Mouse (Mus musculus): ENCODE measurements at regions not wholly inside any gene's neighbourhood (a gene's known extent, or its start where the extent isn't known, plus 50 kb on each side); places are given as distances from the start of the nearest gene placed in this dataset.

DNA sequence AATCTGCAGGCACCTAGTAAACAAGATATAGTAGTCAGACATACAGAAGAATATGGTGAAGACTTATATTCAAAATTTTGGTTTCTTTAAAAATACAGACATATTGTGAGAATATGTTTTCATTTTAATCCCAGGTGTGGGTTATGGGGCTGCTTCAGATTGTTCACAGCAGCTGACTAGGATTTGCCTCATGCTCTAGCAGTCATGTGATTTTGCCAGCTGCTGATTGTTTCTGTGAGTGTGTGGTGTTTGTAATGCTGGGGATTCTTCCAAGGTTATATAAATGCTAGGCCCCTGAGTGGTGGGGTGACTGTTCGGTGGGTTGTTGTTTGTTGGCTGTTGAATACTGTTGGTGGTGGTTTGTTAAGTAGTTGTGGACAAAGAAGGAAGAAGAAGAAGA lies 97.9 kb upstream of the Rbms1 start:
- no peak for TF ChIP-seq MAX (IDR thresholded peaks at IDR 0.05; ENCODE audit: low read depth)
- TF ChIP-seq TCF12 (IDR thresholded peaks at IDR 0.05; ENCODE audit: insufficient read depth, poor library complexity, severe bottlenecking): no peak
- no peak for TF ChIP-seq POLR2A (IDR thresholded peaks at IDR 0.05; ENCODE audit: insufficient read length, low read depth)
